7 mouse cellular contexts compared by ENCODE assay signal in genomic region chr19:3718481-3719361, GRCm38 (mm10). TPM values are rescaled to one million over a fixed set of nuclear protein-coding genes. Genes with fewer than 3 reads are reported as not detected.
A peak's percentile ranks its signal among the peaks of the same experiment; 100 is the strongest.
DNase-seq lines count a peak whose midpoint lies in the region; ATAC-seq lines count a peak whose summit lies in the region.

No protein-coding gene starts in this region.

- peak overlapping the region; percentile 40 for H3K4me3 ChIP-seq in embryonic facial prominence, embryonic 12.5 days
- H3K4me3 ChIP-seq in limb, embryonic 11.5 days (ENCODE audit: low read depth, low read length), result peak overlapping the region; percentile 28
- peak overlapping the region; percentile 36 for H3K4me3 ChIP-seq in midbrain, embryonic 12.5 days

- H3K27ac ChIP-seq in embryonic facial prominence, embryonic 12.5 days, result no peak overlapping the region
- H3K27ac ChIP-seq in limb, embryonic 11.5 days (replicated peaks; ENCODE audit: low read depth, low read length), result no peak overlapping the region
- no peak overlapping the region for H3K27ac ChIP-seq in midbrain, embryonic 12.5 days (replicated peaks)

- peak overlapping the region; percentile 70 for H3K4me2 ChIP-seq in embryonic facial prominence, embryonic 12.5 days (replicated peaks)
- H3K4me2 ChIP-seq in limb, embryonic 11.5 days (ENCODE audit: low read depth, severe bottlenecking), result peak overlapping the region; percentile 67
- H3K4me2 ChIP-seq in midbrain, embryonic 12.5 days (replicated peaks), result peak overlapping the region; percentile 62

- WGBS in embryonic facial prominence, embryonic 12.5 days, result 34% methylated on average over 19 of the region's 19 CpGs
- WGBS in limb, embryonic 11.5 days, result 36% methylated on average over 19 of the region's 19 CpGs
- WGBS in midbrain, embryonic 12.5 days, result 44% methylated on average over 19 of the region's 19 CpGs

- peak; percentile 72 to 81 for DNase-seq in adrenal gland, postnatal 36 days
- peak; percentile 57 to 82 for DNase-seq in heart, adult 18-20 months
- DNase-seq in kidney, adult 11 months, result peak; percentile 74
- peak; percentile 81 for DNase-seq in limb, embryonic 11.5 days (ENCODE audit: low spot score)
- DNase-seq in spleen, adult 12 weeks (ENCODE audit: low spot score), result peak; percentile 42

- peak overlapping the region; percentile 46 for H3K9ac ChIP-seq in embryonic facial prominence, embryonic 12.5 days
- peak overlapping the region; percentile 27; the same call in 1 of the 2 replicates for H3K9ac ChIP-seq in limb, embryonic 11.5 days (ENCODE audit: low read length)
- no peak overlapping the region; the same call in 1 of the 2 replicates for H3K9ac ChIP-seq in midbrain, embryonic 12.5 days (replicated peaks)

- H3K27me3 ChIP-seq in embryonic facial prominence, embryonic 12.5 days, result no peaks in the 10 kb centered on the region
- no peaks in the 10 kb centered on the region for H3K27me3 ChIP-seq in limb, embryonic 11.5 days (ENCODE audit: control insufficient read depth, insufficient read depth, low read length)
- H3K27me3 ChIP-seq in midbrain, embryonic 12.5 days, result no peaks in the 10 kb centered on the region

- H3K9me3 ChIP-seq in embryonic facial prominence, embryonic 12.5 days, result 0 out of 2 replicates have a peak, but pooled peaks cover 3% of the 10 kb centered on the region
- H3K9me3 ChIP-seq in limb, embryonic 11.5 days (ENCODE audit: control insufficient read depth, low read length), result no peaks in the 10 kb centered on the region
- H3K9me3 ChIP-seq in midbrain, embryonic 12.5 days, result no peaks in the 10 kb centered on the region

- ATAC-seq in embryonic facial prominence, embryonic 12.5 days (ENCODE audit: insufficient number of reproducible peaks, insufficient read depth, low FRiP score, low TSS enrichment), result peak; percentile 62
- peak; percentile 64; the same call in 1 of the 2 replicates for ATAC-seq in limb, embryonic 11.5 days (ENCODE audit: insufficient number of reproducible peaks, low FRiP score, low TSS enrichment, low read depth)
- ATAC-seq in midbrain, embryonic 12.5 days (ENCODE audit: low FRiP score, low read depth), result peak; percentile 81

- H3K36me3 ChIP-seq in embryonic facial prominence, embryonic 12.5 days, result peaks cover 44% of the 10 kb centered on the region
- H3K36me3 ChIP-seq in limb, embryonic 11.5 days (ENCODE audit: control insufficient read depth, insufficient read depth, low read length), result peaks cover 11% of the 10 kb centered on the region
- peaks cover 32% of the 10 kb centered on the region for H3K36me3 ChIP-seq in midbrain, embryonic 12.5 days

- 0 out of 2 replicates have a peak, but pooled peaks cover 12% of the 10 kb centered on the region for H3K4me1 ChIP-seq in embryonic facial prominence, embryonic 12.5 days
- H3K4me1 ChIP-seq in limb, embryonic 11.5 days (ENCODE audit: control insufficient read depth, insufficient read depth, low read length), result peaks cover 9% of the 10 kb centered on the region; the same call in 1 of the 2 replicates
- H3K4me1 ChIP-seq in midbrain, embryonic 12.5 days, result peaks cover 10% of the 10 kb centered on the region

RNA-seq across cellular contexts. Expression of gene 1810055G02Rik, which starts 10.6 kb away (rescaled TPM):
- total RNA-seq in adrenal gland, postnatal 36 days (2021), result 10 to 100 TPM; 28.1 to 43.2 TPM
- 42.0 and 44.7 TPM in 2 replicates for polyA plus RNA-seq in embryonic facial prominence, embryonic 12.5 days (2016; fragmentation: Nextera tagmentation; extraction: Ambion mirVana)
- total RNA-seq in heart, adult 18-20 months (2021), result 1 to 10 TPM; 5.5 to 8.3 TPM
- 38.3 and 42.9 TPM in 2 replicates for polyA plus RNA-seq in limb, embryonic 11.5 days (2014; fragmentation: Nextera tagmentation; extraction: Ambion mirVana)
- polyA plus RNA-seq in midbrain, embryonic 12.5 days (2016; fragmentation: Nextera tagmentation; extraction: Ambion mirVana), result 31.9 and 35.1 TPM in 2 replicates

RNA-seq across cellular contexts. Expression of gene Lrp5, which starts 32.4 kb away (rescaled TPM):
- 100 to 1,000 TPM in 1 of 2 experiments, 10 to 100 TPM in 1; 95.6 to 154 TPM for total RNA-seq in adrenal gland, postnatal 36 days (2021)
- 7.1 and 7.9 TPM in 2 replicates for polyA plus RNA-seq in embryonic facial prominence, embryonic 12.5 days (2016; fragmentation: Nextera tagmentation; extraction: Ambion mirVana)
- total RNA-seq in heart, adult 18-20 months (2021), result 10 to 100 TPM; 46.5 to 49.3 TPM
- 7.2 and 7.9 TPM in 2 replicates for polyA plus RNA-seq in limb, embryonic 11.5 days (2014; fragmentation: Nextera tagmentation; extraction: Ambion mirVana)
- 3.0 and 3.2 TPM in 2 replicates for polyA plus RNA-seq in midbrain, embryonic 12.5 days (2016; fragmentation: Nextera tagmentation; extraction: Ambion mirVana)

RNA-seq across cellular contexts. Expression of gene Kmt5b, which starts 48.5 kb away (rescaled TPM):
- 10 to 100 TPM; 50.7 to 52.5 TPM for total RNA-seq in adrenal gland, postnatal 36 days (2021)
- 42.2 TPM in 2 replicates for polyA plus RNA-seq in embryonic facial prominence, embryonic 12.5 days (2016; fragmentation: Nextera tagmentation; extraction: Ambion mirVana)
- 10 to 100 TPM; 27.2 to 29.3 TPM for total RNA-seq in heart, adult 18-20 months (2021)
- 25.3 and 30.6 TPM in 2 replicates for polyA plus RNA-seq in limb, embryonic 11.5 days (2014; fragmentation: Nextera tagmentation; extraction: Ambion mirVana)
- 61.3 and 65.9 TPM in 2 replicates for polyA plus RNA-seq in midbrain, embryonic 12.5 days (2016; fragmentation: Nextera tagmentation; extraction: Ambion mirVana)
